Mouse (Mus musculus): ENCODE measurements around the gene Pak6. TPM values are rescaled to one million over a fixed set of nuclear protein-coding genes. Genes with fewer than 3 reads are reported as not detected.

Pak6 gene
- total RNA-seq (2023): not detected

GRCm38 (mm10) chr2:118662902-118663803, at the start of gene Pak6:
Gene Pak6 (plus strand): TSS chr2:118663303.

DNA sequence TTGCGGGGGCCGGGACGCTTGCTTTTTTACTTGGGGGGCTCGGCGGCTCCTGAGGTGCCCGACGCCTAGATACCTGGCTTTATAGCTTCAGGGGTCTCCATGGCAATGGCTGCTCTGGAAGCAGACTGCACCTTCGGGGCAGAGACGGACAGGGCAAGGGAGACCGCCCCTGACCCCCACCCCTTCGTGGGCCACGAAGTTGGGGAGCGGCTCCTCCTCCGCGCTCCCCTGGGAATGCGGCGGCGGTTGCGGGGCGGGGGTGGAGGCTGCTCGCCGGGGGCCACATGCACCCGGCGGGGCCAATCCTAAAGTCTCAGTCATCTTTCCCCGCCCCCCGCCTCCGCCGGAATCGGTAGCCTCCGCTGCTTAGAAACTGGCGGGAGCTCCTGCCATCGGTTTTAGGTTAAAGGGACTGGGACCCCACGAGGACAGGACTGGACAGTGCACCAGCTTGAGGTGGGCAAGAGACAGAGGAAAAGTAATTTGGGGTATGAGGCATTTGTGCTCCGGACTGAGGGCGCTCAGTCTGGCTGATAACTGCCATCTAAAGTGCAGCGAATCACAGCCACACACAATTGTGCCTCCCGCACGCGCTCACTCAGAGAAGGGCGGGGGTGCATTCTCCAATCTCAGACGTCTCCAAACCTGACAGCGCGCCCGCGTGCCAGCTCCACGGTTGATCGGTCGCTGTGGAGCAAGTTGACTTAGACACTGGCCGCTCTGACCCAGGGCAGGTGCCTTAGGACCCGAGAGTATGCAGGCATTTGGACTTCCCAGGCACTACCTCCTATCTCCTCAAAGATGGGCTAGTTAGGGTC, 41.0 kb downstream of the Pak6 start, which contains the start of gene Ankrd63:
TSS of gene Ankrd63 (minus strand) at position 51 of the 818 bp plus-strand sequence.

GRCm38 (mm10) chr2:118728337-118728736, 65.2 kb downstream of the Pak6 start, which contains the start of gene Plcb2:
Gene Plcb2 (minus strand): TSS chr2:118728438.

GRCm38 (mm10) chr2:118745232-118745884, 82.3 kb downstream of the Pak6 start, which contains the start of gene Inafm2:
Gene Inafm2 (plus strand): TSS chr2:118745758.

Other genes starting within 250 kb of the Pak6 start
- 100 to 1,000 TPM in 1 of 2 experiments, 10 to 100 TPM in 1; 96.6 to 101 TPM for gene Srp14, start 183.6 kb upstream of the Pak6 start, total RNA-seq (2023)
- 10 to 100 TPM; 52.0 to 57.8 TPM for gene Bmf, start 113.6 kb upstream of the Pak6 start, total RNA-seq (2023)
- gene Bub1b, start 65.1 kb upstream of the Pak6 start, total RNA-seq (2023): 1 to 10 TPM; 7.3 to 8.0 TPM
- gene Ankrd63, start 40.7 kb downstream of the Pak6 start, total RNA-seq (2023): under 1 TPM; 0.09 to 0.26 TPM
- gene Plcb2, start 65.1 kb downstream of the Pak6 start, total RNA-seq (2023): 10 to 100 TPM; 73.3 to 84.3 TPM
- gene Inafm2, start 82.5 kb downstream of the Pak6 start, total RNA-seq (2023): 10 to 100 TPM; 21.7 to 21.9 TPM
- gene Ccdc9b, start 99.4 kb downstream of the Pak6 start, total RNA-seq (2023): under 1 TPM; 0.52 to 0.81 TPM
- gene Phgr1, start 109.5 kb downstream of the Pak6 start, total RNA-seq (2023): not detected
- not detected for gene Disp2, start 116.4 kb downstream of the Pak6 start, total RNA-seq (2023)
- gene Knstrn, start 150.7 kb downstream of the Pak6 start, total RNA-seq (2023): 1 to 10 TPM; 5.0 to 7.1 TPM
- gene Ivd, start 198.7 kb downstream of the Pak6 start, total RNA-seq (2023): 10 to 100 TPM; 30.6 to 44.1 TPM
- gene Bahd1, start 237.1 kb downstream of the Pak6 start, total RNA-seq (2023): 10 to 100 TPM; 20.4 to 22.3 TPM